Mouse (Mus musculus): ENCODE results near the gene Mab21l3.

Gene Mab21l3

DNA sequence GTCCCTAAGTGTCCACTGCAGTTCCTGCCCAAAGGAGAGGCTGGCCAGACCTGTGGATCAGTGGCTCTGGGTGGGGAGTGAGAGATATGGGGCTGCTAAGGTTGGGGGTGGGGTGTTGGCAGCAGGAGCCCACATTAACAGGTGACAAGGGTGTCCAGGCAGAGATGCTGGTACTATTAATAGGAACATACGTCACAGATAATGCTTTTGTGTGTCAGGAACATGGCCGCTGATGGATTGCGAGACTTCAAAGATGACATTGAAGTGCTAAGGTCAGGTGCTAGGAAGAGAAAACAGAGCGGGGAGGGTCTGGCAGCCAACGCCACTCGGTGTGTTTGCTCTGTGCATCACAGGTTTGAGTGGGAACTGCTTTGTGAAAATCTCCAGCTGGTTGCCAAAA, 44.4 kb downstream of the Mab21l3 start:
- no peak for DNase-seq (ENCODE audit: low spot score in 2 of 2)

DNA sequence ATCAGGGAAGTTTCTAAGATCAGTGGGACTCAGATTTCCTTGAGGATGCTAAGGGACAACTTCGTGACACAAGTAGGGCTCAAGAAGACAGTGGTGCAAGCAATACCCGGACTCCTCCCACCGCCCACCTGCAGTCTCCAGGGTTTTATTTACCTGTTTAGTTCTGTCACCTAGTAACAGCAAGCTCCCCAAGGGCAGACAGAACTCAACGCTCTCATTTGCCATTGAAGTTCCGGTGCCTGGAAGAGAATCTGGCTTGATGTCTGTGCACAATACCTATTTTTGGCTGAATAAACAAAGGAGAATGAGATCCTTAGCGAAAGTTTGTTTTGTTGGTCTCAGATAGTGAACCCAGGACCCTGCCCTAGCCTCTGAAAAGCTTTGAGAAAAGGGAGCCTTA, 45.0 kb downstream of the Mab21l3 start:
- no peak for DNase-seq (ENCODE audit: low spot score in 2 of 2)

DNA sequence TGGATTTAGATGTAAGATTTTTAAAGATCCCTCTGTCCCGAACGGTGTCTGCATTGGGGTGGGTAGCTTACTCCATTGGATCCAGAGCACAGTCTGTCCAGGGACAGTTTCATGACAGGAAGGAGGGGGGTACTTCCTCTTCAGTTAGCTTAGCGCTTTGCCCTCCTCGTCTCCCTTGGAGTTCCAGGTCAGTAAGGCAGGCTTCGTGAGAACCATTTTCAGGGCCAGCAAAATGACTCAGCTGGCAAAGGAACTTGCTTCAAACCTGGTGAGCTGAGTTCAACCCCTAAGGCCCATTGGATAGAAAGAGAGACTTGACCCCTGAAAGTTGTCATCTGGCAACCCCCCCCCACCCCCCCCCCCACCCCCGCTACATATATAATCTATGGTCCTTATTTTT, 46.0 kb downstream of the Mab21l3 start:
- DNase-seq (ENCODE audit: low spot score in 2 of 2): no peak

DNA sequence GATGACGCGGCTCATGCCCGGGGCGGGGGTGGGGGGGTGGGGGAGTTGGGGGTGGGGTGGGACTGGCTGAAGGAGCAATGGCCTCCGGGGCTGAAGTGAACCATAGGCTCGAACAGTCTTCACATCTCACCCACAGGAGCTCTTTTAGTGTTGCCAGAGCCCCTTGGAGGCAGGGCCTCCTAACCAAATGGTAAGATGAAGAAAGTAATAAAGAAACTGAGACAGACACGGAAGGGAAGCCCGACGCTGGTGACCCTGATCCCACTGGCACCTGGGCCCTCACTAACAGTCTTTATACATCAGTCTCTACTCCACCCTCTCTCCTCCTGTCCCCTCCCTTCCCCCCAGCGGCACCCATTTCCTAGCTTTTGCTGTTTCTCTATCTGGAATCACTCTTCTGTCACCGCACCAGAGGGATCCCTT, 48.2 kb downstream of the Mab21l3 start:
- DNase-seq (ENCODE audit: low spot score in 2 of 2): no peak

DNA sequence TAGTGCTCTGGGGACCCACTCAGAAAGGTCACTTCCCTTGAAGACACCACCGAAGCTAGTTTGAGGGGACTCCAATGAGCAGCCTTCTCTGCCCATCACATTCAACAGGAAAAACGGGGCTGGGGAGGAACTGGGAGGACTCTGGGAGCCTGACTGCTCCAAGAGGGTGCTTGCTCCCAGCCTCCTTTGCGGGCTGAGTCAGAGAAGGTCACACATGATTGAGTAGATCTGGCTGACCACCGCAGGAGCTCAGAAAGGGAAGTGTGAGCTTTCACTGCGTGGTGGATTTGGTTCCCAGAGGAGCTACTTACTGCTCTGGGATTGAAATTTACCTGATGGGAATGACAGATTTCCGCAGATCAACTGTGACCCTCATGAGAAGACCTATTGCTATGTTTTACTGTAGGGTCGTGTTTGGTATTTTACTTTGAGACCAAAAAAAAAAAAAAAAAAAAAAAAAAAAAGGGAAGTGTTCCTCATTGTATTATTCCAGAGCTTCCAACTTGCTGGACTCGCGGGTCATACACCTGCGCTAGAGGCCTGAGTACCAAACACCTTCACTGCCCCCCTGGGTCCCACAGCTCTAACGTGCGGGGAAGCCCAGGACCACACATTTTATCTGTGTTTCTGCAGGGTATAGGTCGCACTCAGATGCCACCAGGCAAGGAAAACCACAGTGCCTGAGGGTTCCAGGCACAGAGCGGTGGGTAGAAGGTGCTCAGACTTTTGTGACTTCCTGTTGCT, 48.7 kb downstream of the Mab21l3 start:
- no peak for DNase-seq (ENCODE audit: low spot score in 2 of 2)

DNA sequence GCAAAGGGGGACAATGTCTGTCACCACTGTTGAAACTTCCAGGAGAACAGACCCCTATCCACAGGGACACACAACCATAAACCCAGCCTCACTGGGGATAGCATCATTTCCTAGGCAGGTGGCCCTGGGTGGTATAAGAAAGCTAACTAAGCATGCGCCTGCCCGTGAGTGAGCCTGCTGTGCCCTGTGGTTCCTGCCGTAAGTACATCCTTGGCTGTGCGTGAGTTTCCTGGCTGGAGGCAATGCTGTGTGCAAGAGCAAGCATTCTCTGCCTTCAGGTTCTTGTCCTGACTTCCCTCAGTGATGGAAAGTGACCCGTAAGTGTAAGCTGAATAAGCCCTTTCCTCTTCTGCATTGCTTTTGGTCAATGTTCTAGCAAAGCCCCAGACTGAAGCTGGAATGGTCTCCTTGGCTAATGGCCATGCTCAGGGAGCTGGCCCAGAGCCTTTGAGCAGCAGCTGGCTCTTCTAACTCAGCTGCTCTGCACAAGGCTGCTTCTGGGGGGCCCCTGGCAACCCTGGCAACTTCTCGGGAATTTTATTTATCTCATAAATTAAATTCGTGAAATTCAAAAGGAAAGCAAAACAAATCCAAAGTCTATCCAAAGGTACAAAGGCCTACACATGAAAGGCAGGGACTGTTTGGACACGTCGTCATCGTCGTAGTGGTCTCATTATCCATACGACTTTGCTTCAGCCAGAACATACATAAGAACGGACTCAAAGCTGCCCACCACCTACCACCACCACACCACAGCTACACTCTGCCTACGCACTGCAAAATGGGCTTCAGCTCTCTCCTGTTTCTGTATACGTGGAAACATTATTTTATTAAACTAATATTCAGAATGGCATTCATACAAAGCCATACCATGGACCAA, 50.7 kb downstream of the Mab21l3 start:
- no peak for DNase-seq (ENCODE audit: low spot score in 2 of 2)

DNA sequence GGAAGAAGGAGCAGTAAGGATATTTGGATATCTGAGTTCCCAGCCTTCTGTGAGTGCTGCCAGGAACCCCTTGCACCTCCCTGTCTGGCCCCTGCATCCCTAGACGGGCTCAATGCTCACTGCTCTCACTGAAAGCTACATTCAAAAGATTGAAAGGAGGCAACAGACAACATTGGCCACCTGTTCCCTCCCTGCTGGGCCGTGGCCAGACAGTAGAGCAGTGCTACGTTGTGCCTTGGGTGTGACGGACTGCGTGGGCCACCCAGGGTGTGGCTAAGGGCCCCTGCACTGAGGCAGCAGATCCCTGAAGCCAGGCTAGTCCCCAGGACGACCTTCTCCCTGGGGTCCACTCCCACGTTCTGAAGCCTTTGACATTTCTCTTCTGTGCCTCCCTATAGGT, 52.5 kb downstream of the Mab21l3 start:
- no peak for DNase-seq (ENCODE audit: low spot score in 2 of 2)

DNA sequence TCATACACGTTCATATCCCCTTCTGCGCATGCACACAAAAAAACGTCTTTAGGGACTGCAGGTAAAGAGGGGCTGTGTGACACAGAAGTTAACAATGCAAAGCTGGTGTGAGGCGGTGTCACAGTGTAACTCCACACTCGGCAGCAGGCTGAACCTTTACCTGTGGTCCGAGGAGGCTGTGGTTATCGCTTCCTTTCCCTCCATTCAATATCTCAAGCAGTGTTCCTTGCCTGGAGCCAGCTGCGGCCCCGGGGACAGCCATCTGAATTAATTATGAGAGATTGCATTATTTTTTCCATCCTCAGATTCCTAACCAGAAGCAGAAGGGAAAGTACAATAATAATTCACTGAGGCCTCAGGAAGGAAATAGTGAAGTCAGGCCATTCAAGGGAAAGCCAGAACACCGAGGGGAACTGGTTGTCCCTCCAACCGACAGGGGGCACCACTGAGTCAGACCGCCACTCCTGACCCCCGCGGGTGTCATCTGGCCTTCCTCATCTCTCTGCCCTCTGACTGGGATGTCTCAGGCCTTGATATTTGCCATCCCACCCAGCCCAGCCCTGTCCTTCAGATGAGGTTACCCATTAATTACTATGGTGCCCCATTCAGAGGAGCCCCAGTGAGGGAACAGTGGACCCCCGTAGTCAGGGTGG, 53.2 kb downstream of the Mab21l3 start:
- DNase-seq (ENCODE audit: low spot score in 2 of 2): no peak

DNA sequence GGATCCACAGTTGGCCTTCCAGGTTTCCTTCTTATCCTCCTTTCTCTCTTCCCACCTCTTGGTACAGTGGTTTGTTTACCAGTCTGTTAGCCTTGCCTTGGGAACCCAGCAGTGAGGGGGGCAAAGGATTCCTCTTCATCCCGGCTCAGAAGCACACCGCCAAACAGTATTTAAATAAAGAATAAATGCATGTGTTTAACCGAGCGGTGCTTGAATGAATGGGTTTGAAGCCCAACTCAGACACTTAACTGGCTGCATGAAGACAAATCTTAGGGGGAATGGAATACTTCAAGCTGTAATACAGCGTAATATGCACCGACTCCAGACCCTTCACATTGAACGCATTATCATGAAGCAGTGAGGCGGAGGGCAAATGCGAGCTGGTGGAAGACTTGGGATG, 54.1 kb downstream of the Mab21l3 start:
- DNase-seq (ENCODE audit: low spot score in 2 of 2): no peak

DNA sequence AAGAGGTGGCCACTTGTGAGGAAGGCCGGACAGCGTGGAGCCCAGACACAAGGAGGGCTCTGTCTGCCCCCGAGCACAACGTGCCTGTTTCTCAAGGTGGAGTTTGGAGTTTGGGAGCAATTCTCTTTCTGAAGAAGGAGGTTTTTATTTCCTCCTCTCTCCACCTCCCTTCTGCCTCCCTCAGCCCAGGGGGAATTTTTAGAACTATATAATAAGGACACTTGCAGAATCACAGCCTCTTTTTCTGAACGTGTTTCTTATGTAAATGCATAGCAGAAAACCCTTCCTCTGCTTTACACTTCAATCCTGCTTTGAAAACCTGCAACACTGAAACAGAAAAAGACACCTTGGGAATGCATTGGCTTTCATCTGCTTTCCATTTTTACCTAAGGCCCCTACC, 54.7 kb downstream of the Mab21l3 start:
- DNase-seq (ENCODE audit: low spot score in 2 of 2): peak in 1 of 2 experiments; percentile 35

DNA sequence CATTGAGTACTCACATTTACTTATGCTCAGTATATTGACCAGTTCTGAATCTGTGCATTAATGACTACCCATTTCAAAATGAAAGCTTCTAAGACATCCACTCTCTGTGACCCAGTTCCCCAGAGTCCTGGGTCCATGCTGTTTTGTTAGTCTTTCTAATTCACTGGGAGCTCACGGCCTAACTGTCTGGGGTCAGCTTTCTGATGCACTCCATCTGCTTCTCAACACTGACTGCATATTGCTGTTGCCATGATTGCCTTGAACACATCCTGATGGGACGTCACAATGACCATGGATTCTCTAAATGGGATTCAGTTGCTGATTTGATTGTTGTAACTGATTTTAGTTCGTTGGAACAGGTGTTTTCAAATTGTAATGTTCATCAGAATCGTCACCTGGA, 56.6 kb downstream of the Mab21l3 start:
- no peak for DNase-seq (ENCODE audit: low spot score in 2 of 2)

DNA sequence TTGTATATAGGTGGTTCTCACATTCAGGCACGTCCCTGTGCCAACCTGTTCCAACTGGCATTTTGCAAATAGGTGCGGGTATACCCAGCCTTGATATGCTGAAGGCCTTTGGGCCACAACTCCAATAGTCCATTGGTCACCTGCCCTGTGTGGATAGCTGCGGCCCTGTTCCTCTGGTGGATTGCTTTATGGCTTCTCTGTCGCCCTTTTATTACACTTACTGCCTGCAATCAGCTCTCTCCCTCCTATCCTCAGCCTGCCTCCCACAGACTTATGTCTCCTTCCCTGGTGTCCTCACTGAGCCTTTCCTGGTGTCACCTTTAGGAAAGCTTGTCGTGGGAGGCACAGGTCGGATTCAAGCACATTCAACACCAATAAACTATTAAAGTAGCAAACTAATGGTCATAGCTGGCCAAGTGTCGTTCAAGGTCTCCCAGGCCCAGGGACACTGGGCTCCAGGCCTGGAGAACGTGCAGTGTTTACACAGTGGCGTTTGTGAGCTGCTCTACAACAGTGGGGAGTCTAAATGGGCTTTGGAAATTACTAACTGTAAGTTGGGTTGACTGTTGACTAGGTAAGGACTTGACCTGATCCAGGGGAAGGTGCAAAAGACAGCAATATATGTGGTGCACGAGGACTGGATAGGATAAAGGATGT, 63.9 kb downstream of the Mab21l3 start:
- DNase-seq (ENCODE audit: low spot score in 2 of 2): no peak

DNA sequence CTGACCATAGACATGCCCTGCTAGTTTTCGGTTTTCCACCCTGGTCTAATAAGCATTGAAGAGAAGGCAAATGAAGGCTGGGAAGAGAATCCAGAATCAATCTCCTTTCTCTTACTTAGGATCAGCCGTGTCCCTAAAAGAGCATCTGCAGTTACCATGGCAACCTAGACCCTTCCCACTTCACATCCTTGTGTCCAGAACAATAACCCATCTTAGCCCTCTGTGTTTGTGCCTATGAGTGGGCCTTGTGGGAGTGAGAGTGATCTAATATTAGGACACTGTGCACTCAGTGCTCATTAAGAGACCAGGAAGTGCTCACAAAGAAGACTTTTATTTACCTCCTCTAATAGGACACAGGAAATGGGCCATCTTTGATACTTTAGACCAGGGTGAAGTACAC, 65.0 kb downstream of the Mab21l3 start:
- no peak for DNase-seq (ENCODE audit: low spot score in 2 of 2)

DNA sequence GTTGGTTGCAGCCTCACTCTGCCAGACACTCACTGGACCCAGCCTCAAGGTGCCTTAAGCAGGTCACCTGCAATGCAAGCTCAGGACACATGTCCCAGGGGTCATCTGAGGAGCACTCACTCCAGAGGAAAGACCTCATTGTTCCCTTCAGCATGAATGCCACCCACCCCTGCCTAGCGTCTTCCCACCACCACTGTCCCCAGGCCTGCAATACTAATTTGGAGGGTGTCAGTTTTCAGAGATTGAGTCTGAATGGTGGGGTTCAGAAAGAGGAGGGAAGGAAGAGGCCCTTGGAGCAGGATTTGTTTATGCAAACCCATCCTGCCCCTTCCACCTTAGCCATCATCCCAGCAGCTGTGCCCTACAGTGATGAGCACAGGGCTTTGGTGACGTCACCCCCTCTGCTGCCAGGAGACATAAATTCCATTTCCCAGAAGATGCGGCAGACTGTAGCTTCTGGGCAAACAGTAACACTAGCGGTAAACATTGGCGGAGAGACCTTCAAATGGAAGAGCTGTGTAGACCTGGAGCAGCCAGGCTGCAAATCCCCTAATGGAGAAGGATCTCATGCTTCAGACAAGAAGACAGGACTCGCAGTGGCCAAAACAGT, 67.8 kb downstream of the Mab21l3 start:
- peak in 1 of 2 experiments; percentile 34 for DNase-seq (ENCODE audit: low spot score in 2 of 2)

DNA sequence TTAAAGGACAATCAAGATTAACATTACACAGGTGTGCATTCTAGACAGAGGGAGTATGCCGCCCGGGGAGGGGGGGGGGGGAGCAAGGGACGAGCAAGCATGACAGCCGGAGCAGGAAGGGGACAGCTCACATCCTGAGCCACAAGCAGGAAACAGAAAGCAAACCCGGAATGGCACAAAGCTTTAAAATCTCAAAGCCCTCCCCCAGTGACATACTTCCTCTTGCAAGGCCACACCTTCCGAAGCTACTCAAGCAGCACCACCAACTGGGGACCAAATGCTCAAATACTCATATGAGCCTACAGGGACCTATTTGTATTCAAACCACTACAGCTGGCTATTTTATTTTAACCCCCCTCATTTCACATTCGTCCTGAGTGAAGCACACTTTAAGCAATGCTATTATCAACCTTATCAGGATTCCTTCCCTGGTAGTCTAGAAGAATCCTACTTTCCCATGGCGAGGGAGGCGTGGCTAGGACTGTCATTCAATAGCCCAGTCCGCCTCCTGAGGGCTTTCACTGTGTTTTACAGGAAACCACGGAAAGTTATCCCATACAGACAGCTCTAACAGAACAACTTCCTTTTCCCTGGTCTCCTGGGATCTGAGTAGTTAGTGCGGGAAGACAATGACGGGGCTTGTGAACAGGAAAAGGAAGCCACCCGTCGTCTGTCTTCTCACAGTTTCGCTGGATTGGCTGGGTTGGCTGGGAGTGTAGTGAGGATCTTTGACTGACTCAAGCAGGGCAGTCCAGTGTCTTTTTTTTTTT, 69.7 kb downstream of the Mab21l3 start:
- DNase-seq (ENCODE audit: low spot score in 2 of 2): no peak

DNA sequence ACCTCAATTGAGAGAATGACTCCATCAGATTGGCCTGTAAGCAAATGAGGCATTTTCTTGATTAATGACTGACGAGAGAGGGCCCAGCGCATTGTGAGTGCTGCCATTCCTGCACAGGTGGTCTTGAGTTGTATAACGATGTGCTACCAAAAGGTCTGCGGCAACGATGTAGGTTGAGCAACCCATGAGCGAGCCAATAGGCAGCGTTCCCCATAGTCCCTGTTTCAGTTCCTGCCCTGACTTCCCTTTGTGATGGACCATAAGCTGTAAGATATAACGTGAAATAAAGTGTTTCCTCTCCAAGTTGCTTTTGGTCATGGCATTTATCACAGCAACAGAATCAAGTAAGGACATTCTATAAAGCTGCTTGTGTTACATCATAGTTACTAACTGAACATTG, 73.0 kb downstream of the Mab21l3 start:
- DNase-seq (ENCODE audit: low spot score in 2 of 2): no peak

DNA sequence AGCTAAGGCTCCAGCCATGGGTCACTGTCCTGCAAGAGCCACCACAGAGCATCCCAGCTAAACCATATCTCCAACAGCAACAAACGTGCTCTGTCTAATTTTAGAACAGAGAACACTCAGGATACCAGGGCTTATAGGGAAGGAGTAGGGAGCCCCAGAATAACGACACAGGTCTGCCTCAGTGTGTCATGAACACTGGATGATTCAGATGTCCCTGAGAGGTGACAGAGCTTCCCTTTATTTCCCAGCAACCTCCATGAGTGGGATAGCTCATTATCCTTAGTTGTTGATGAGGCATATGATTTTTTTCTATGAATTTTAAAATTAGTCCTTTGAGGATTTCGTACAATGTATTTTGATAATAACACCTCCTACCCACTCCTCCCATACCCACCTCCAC, 78.2 kb downstream of the Mab21l3 start:
- DNase-seq (ENCODE audit: low spot score in 2 of 2): peak in 1 of 2 experiments; percentile 28

DNA sequence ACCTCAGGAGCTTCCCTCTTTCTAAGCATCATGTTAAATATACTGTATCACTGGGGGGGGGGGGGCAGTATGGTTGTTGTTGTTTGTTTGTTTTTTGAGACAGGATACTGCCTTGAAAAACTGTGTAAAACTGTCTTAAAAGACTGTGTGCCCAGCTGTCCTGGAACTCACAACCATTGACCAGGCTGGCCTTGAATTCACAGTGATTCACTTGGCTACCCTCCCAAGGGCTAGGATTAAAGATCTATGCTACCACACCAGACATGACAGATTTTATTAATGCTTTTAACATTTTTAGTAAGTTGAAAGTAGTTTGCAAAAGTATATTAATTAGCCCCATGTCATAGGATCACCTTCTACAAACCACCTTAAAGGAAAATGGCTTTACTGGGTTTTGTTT, 85.2 kb downstream of the Mab21l3 start:
- no peak for DNase-seq (ENCODE audit: low spot score in 2 of 2)
